Mouse (Mus musculus) ovary, postnatal 36 days (tissue): ENCODE measurements around the gene Cdkn2a.

Source experiments
- DNase-seq: peaks from one replicate; pipeline ENCODE4 v3.0.0; 2022; ENCODE audit warnings: low spot score, mixed read lengths

The Cdkn2a gene

GRCm38 (mm10) chr4:89276669-89277219 is 17.7 kb downstream of the Cdkn2a start:
- no peak for DNase-seq

GRCm38 (mm10) chr4:89275811-89276584 is 18.5 kb downstream of the Cdkn2a start:
- DNase-seq = no peak

GRCm38 (mm10) chr4:89274829-89275548 is 19.5 kb downstream of the Cdkn2a start:
- no peak for DNase-seq

GRCm38 (mm10) chr4:89274006-89274405 is 20.4 kb downstream of the Cdkn2a start:
- DNase-seq = no peak

- no peak for DNase-seq
Observed at GRCm38 (mm10) chr4:89273585-89273984, 20.9 kb downstream of the Cdkn2a start.

GRCm38 (mm10) chr4:89272961-89273540 is 21.4 kb downstream of the Cdkn2a start:
- DNase-seq = no peak

- no peak for DNase-seq
Observed at GRCm38 (mm10) chr4:89272101-89272718, 22.2 kb downstream of the Cdkn2a start.

- no peak for DNase-seq
Observed at GRCm38 (mm10) chr4:89257768-89258167, 36.7 kb downstream of the Cdkn2a start.

- DNase-seq = no peak
Observed at GRCm38 (mm10) chr4:89234446-89234845, 60.0 kb downstream of the Cdkn2a start.
